22 mouse cellular contexts compared by ENCODE assay signal in genomic region chr5:142604379-142604778, GRCm38 (mm10). TPM values are rescaled to one million over a fixed set of nuclear protein-coding genes. Genes with fewer than 3 reads are reported as not detected.
DNase-seq lines count a peak whose midpoint lies in the region; ATAC-seq and TF ChIP-seq lines count a peak whose summit lies in the region.
"Had no signal": no experiment of that assay in that cellular context is flagged by ENCODE, and none has a peak within 500 bp of the region (broad histone marks: within the 10 kb centered on the region; RNA-seq: fewer than 3 reads in every experiment).

No protein-coding gene starts in this region.

- TF ChIP-seq CTCF in liver, adult 2 months (IDR thresholded peaks at IDR 0.05; ENCODE audit: low read depth, low read length), result no peak
- TF ChIP-seq CTCF in olfactory bulb, adult 2 months (IDR thresholded peaks at IDR 0.05; ENCODE audit: insufficient read depth, low read depth, low read length), result no peak

- H3K27me3 ChIP-seq in liver, adult 2 months (ENCODE audit: control insufficient read depth, insufficient read depth, low read length), result no peaks in the 10 kb centered on the region
- H3K27me3 ChIP-seq in liver, embryonic 12.5 days (replicated peaks), result peaks cover 31% of the 10 kb centered on the region

- H3K79me2 ChIP-seq in liver, adult 2 months (ENCODE audit: control insufficient read depth, insufficient read depth, low read length), result no peaks in the 10 kb centered on the region

- H3K4me1 ChIP-seq in liver, adult 2 months (ENCODE audit: control insufficient read depth, insufficient read depth, low read length), result no peaks in the 10 kb centered on the region; the same call in 1 of the 2 replicates
- 0 out of 2 replicates have a peak, but pooled peaks cover 2% of the 10 kb centered on the region for H3K4me1 ChIP-seq in liver, embryonic 12.5 days
- H3K4me1 ChIP-seq in brown adipose tissue, adult 24 weeks (ENCODE audit: control insufficient read depth, insufficient read depth, insufficient read length, low read length), result peaks cover 7% of the 10 kb centered on the region
- peaks cover 31% of the 10 kb centered on the region for H3K4me1 ChIP-seq in olfactory bulb, adult 2 months (ENCODE audit: control insufficient read depth, insufficient read depth, low read length)

- no peak for ATAC-seq in liver, embryonic 12.5 days
- ATAC-seq: activated CD4-positive, CD25-positive, alpha-beta regulatory T cell, adult 4 months; forebrain, embryonic 16.5 days; Patski had no signal

- H3K4me3 ChIP-seq in liver, adult 2 months (ENCODE audit: insufficient read depth, low read depth, low read length), result no peak overlapping the region
- H3K4me3 ChIP-seq in liver, embryonic 12.5 days, result no peak overlapping the region
- H3K4me3 ChIP-seq in brown adipose tissue, adult 24 weeks (ENCODE audit: insufficient read depth, low read depth, low read length), result no peak overlapping the region
- H3K4me3 ChIP-seq in olfactory bulb, adult 2 months (ENCODE audit: insufficient read depth, low read depth, low read length), result no peak overlapping the region
- H3K4me3 ChIP-seq: embryonic facial prominence, embryonic 13.5 days; forebrain, embryonic 12.5 days; heart, adult 2 months; heart, embryonic 15.5 days; hindbrain, embryonic 13.5 days had no signal

- H3K27ac ChIP-seq in liver, adult 2 months (replicated peaks; ENCODE audit: insufficient read depth, low read depth, low read length), result 0 out of 2 replicates have a peak overlapping the region, but pooled peaks have one; percentile 15
- H3K27ac ChIP-seq in liver, embryonic 12.5 days, result no peak overlapping the region
- peak overlapping the region; percentile 41; the same call in 1 of the 2 replicates for H3K27ac ChIP-seq in brown adipose tissue, adult 24 weeks (replicated peaks; ENCODE audit: low read depth, low read length)
- peak overlapping the region; percentile 36 for H3K27ac ChIP-seq in olfactory bulb, adult 2 months (ENCODE audit: insufficient read depth, low read depth, low read length)
- H3K27ac ChIP-seq: embryonic facial prominence, embryonic 13.5 days; forebrain, embryonic 12.5 days; heart, adult 2 months; heart, embryonic 15.5 days; hindbrain, embryonic 13.5 days had no signal

- H3K9me3 ChIP-seq in liver, embryonic 12.5 days (replicated peaks), result no peaks in the 10 kb centered on the region
- H3K9me3 ChIP-seq: embryonic facial prominence, embryonic 13.5 days; forebrain, embryonic 12.5 days; heart, embryonic 15.5 days; hindbrain, embryonic 13.5 days had no signal

- no peak for TF ChIP-seq POLR2A in liver, adult 2 months (IDR thresholded peaks at IDR 0.05; ENCODE audit: extremely low read depth, insufficient read depth, low read length)
- TF ChIP-seq POLR2A in olfactory bulb, adult 2 months (IDR thresholded peaks at IDR 0.05; ENCODE audit: insufficient read depth, low read depth, low read length), result no peak

- 35% methylated on average over 7 of the region's 7 CpGs for WGBS in liver, adult 2 months
- WGBS in liver, embryonic 12.5 days (ENCODE audit: insufficient replicate concordance), result 72% methylated on average over 7 of the region's 7 CpGs
- 61% methylated on average over 7 of the region's 7 CpGs for WGBS in olfactory bulb, adult 2 months

- no peak overlapping the region for H3K4me2 ChIP-seq in liver, embryonic 12.5 days
- H3K4me2 ChIP-seq: embryonic facial prominence, embryonic 13.5 days; forebrain, embryonic 12.5 days; heart, embryonic 11.5 days; heart, embryonic 15.5 days; hindbrain, embryonic 13.5 days had no signal

- no peak overlapping the region for H3K9ac ChIP-seq in liver, adult 2 months (ENCODE audit: low read depth, low read length)
- H3K9ac ChIP-seq in liver, embryonic 12.5 days, result no peak overlapping the region
- H3K9ac ChIP-seq: embryonic facial prominence, embryonic 13.5 days; forebrain, embryonic 12.5 days; heart, embryonic 15.5 days; hindbrain, embryonic 13.5 days had no signal

- no peaks in the 10 kb centered on the region for H3K36me3 ChIP-seq in liver, adult 2 months (ENCODE audit: control insufficient read depth, insufficient read depth, low read length)
- H3K36me3 ChIP-seq in liver, embryonic 12.5 days, result no peaks in the 10 kb centered on the region
- H3K36me3 ChIP-seq: embryonic facial prominence, embryonic 13.5 days; forebrain, embryonic 12.5 days; heart, embryonic 15.5 days; hindbrain, embryonic 13.5 days had no signal

- peak; percentile 58 for DNase-seq in adrenal gland, postnatal 14 days
- DNase-seq in adrenal gland, postnatal 36 days, result no peak
- peak; percentile 73 for DNase-seq in liver, adult 2 months (ENCODE audit: extremely low read depth, low read depth, low spot score)
- DNase-seq: cerebellum, adult 18-20 months; cerebellum, adult 9-11 months; cerebellum, postnatal 36 days; gastrocnemius, postnatal 10 days; heart, adult 2 months; heart, postnatal 14 days had no signal

RNA-seq across cellular contexts. Expression of gene Mmd2, which starts 4.2 kb away (rescaled TPM):
- 39.2 and 59.5 TPM in 2 replicates for total RNA-seq in adrenal gland, postnatal 14 days (2021)
- 10 to 100 TPM; 21.6 to 35.2 TPM for total RNA-seq in adrenal gland, postnatal 36 days (2021)
- 9.8 and 37.1 TPM in 2 replicates for total RNA-seq in liver, adult 2 months (2014; rRNA removed)
- 13.1 and 27.6 TPM in 2 replicates for polyA plus RNA-seq in liver, adult 2 months (2012; rRNA removed)
- 15.3 and 17.3 TPM in 2 replicates for polyA plus RNA-seq in liver, embryonic 12.5 days (2016; fragmentation: Nextera tagmentation; extraction: Ambion mirVana)
- 1.3 and 3.4 TPM in 2 replicates for polyA plus RNA-seq in brown adipose tissue, adult 24 weeks (2012; ENCODE audit: insufficient read depth, insufficient read length, missing spikeins)
- polyA plus RNA-seq in olfactory bulb, adult 2 months (2012; ENCODE audit: insufficient read depth, insufficient read length, low replicate concordance, missing spikeins), result not detected in 2 replicates
- total RNA-seq: CH12.LX; hematopoietic stem cell, adult 5-6 weeks had no signal
- polyA plus RNA-seq: activated CD4-positive, CD25-positive, alpha-beta regulatory T cell, adult 4 months; Patski had no signal

RNA-seq across cellular contexts. Expression of gene Wipi2, which starts 23.1 kb away (rescaled TPM):
- 98.5 and 109 TPM in 2 replicates for total RNA-seq in adrenal gland, postnatal 14 days (2021)
- 100 to 1,000 TPM in 1 of 2 experiments, 10 to 100 TPM in 1; 95.2 to 104 TPM for total RNA-seq in adrenal gland, postnatal 36 days (2021)
- total RNA-seq in liver, adult 2 months (2014; rRNA removed), result 43.9 and 46.5 TPM in 2 replicates
- polyA plus RNA-seq in liver, adult 2 months (2012; rRNA removed), result 35.9 and 39.2 TPM in 2 replicates
- 46.7 and 50.1 TPM in 2 replicates for polyA plus RNA-seq in liver, embryonic 12.5 days (2016; fragmentation: Nextera tagmentation; extraction: Ambion mirVana)
- polyA plus RNA-seq in brown adipose tissue, adult 24 weeks (2012; ENCODE audit: insufficient read depth, insufficient read length, missing spikeins), result 43.7 and 46.5 TPM in 2 replicates
- polyA plus RNA-seq in olfactory bulb, adult 2 months (2012; ENCODE audit: insufficient read depth, insufficient read length, low replicate concordance, missing spikeins), result not detected in 2 replicates

RNA-seq across cellular contexts. Expression of gene Radil, which starts 53.5 kb away (rescaled TPM):
- 8.1 and 8.7 TPM in 2 replicates for total RNA-seq in adrenal gland, postnatal 14 days (2021)
- total RNA-seq in adrenal gland, postnatal 36 days (2021), result 1 to 10 TPM; 3.3 to 5.5 TPM
- total RNA-seq in liver, adult 2 months (2014; rRNA removed), result not detected in 2 replicates
- polyA plus RNA-seq in liver, adult 2 months (2012; rRNA removed), result 0.02 TPM in 1 of 2 replicates, not detected in the other
- polyA plus RNA-seq in liver, embryonic 12.5 days (2016; fragmentation: Nextera tagmentation; extraction: Ambion mirVana), result 0.43 and 0.54 TPM in 2 replicates
- 3.4 and 11.7 TPM in 2 replicates for polyA plus RNA-seq in brown adipose tissue, adult 24 weeks (2012; ENCODE audit: insufficient read depth, insufficient read length, missing spikeins)
- not detected in 2 replicates for polyA plus RNA-seq in olfactory bulb, adult 2 months (2012; ENCODE audit: insufficient read depth, insufficient read length, low replicate concordance, missing spikeins)
- total RNA-seq: CH12.LX; hematopoietic stem cell, adult 5-6 weeks had no signal
- polyA plus RNA-seq: activated CD4-positive, CD25-positive, alpha-beta regulatory T cell, adult 4 months had no signal

Comparison
In these comparisons a context has a peak if more than half of its experiments do, and no peak if none do; other contexts are left out.
1. DNase-seq: peak in adrenal gland, postnatal 14 days (single experiment) and liver, adult 2 months (single experiment); none in adrenal gland, postnatal 36 days (0 of 2).